ENCODE assay signal across 8 mouse cellular contexts in genomic region chr13:81783405-81784342, GRCm38 (mm10). TPM values are rescaled to one million over a fixed set of nuclear protein-coding genes. Genes with fewer than 3 reads are reported as not detected.
DNase-seq lines count a peak whose midpoint lies in the region; ATAC-seq lines count a peak whose summit lies in the region.

No protein-coding gene starts in this region.

- peak overlapping the region; percentile 89 for H3K9ac ChIP-seq in forebrain, embryonic 14.5 days (ENCODE audit: low read length)
- peak overlapping the region; percentile 84 for H3K9ac ChIP-seq in neural tube, embryonic 15.5 days (replicated peaks)

- DNase-seq in ES-CJ7 (ENCODE audit: low read depth, low spot score): peak; percentile 97
- DNase-seq in cerebellum, adult 11 months: peak; percentile 97
- DNase-seq in forebrain, embryonic 14.5 days (ENCODE audit: low spot score): peak; percentile 97
- DNase-seq in heart, postnatal 14 days: peak; percentile 98 to 99
- DNase-seq in layer of hippocampus, adult 11-12 months (ENCODE audit: low spot score): peak; percentile 97
- peak; percentile 98 for DNase-seq in lung, adult 18-20 months
- DNase-seq in testis, postnatal 14 days (ENCODE audit: low spot score): peak; percentile 98

- H3K4me1 ChIP-seq in forebrain, embryonic 14.5 days (ENCODE audit: control insufficient read depth, insufficient read depth, low read length): peaks cover 15% of the 10 kb centered on the region
- H3K4me1 ChIP-seq in neural tube, embryonic 15.5 days: peaks cover 15% of the 10 kb centered on the region

- 1% methylated on average over 58 of the region's 62 CpGs for WGBS in forebrain, embryonic 14.5 days
- under 1% methylated on average over 60 of the region's 62 CpGs for WGBS in neural tube, embryonic 15.5 days

- intact Hi-C loops in heart, postnatal 14 days (cut with DNase I): loop anchor here (5.0 to 10.0 kb wide), 2 partner anchors 126 to 899 kb away; partner anchors contain the start of genes Arrdc3 and Lysmd3

- H3K27me3 ChIP-seq in forebrain, embryonic 14.5 days (replicated peaks; ENCODE audit: control insufficient read depth, insufficient read depth, low read length): no peaks in the 10 kb centered on the region
- no peaks in the 10 kb centered on the region for H3K27me3 ChIP-seq in neural tube, embryonic 15.5 days (replicated peaks)

- H3K4me3 ChIP-seq in forebrain, embryonic 14.5 days (ENCODE audit: low read depth, low read length): peak overlapping the region; percentile 69
- peak overlapping the region; percentile 63 for H3K4me3 ChIP-seq in neural tube, embryonic 15.5 days (replicated peaks)

- ATAC-seq in forebrain, embryonic 14.5 days: peak; percentile 96
- ATAC-seq in neural tube, embryonic 15.5 days (ENCODE audit: low FRiP score): peak; percentile 97

- peak overlapping the region; percentile 64 for H3K4me2 ChIP-seq in forebrain, embryonic 14.5 days (ENCODE audit: low read length)
- peak overlapping the region; percentile 70 for H3K4me2 ChIP-seq in neural tube, embryonic 15.5 days

- peaks cover 10% of the 10 kb centered on the region; the same call in 1 of the 2 replicates for H3K36me3 ChIP-seq in forebrain, embryonic 14.5 days (ENCODE audit: control insufficient read depth, insufficient read depth, low read length)
- 0 out of 2 replicates have a peak, but pooled peaks cover 9% of the 10 kb centered on the region for H3K36me3 ChIP-seq in neural tube, embryonic 15.5 days

- no peaks in the 10 kb centered on the region for H3K9me3 ChIP-seq in forebrain, embryonic 14.5 days (replicated peaks; ENCODE audit: control insufficient read depth, low read length)
- no peaks in the 10 kb centered on the region for H3K9me3 ChIP-seq in neural tube, embryonic 15.5 days (replicated peaks)

- peak overlapping the region; percentile 99 for H3K27ac ChIP-seq in forebrain, embryonic 14.5 days (ENCODE audit: low read depth, low read length)
- H3K27ac ChIP-seq in neural tube, embryonic 15.5 days (replicated peaks): peak overlapping the region; percentile 99

RNA-seq across cellular contexts. Expression of gene Cetn3, which starts 0.8 kb away (rescaled TPM):
- 301 and 315 TPM in 2 replicates for polyA plus RNA-seq in forebrain, embryonic 14.5 days (2014; fragmentation: Nextera tagmentation; extraction: Ambion mirVana)
- total RNA-seq in heart, postnatal 14 days (2021): 10 to 100 TPM; 71.1 to 76.1 TPM
- polyA plus RNA-seq in neural tube, embryonic 15.5 days (2015; fragmentation: Nextera tagmentation; extraction: Ambion mirVana): 212 and 218 TPM in 2 replicates

Comparison
In these comparisons a context has a peak if more than half of its experiments do, and no peak if none do; other contexts are left out.
1. Peak in every context shown above with its lines: DNase-seq, ATAC-seq, H3K4me3 ChIP-seq and H3K27ac ChIP-seq.